Mouse (Mus musculus) thymus, adult 2 months (tissue): ENCODE results near the gene Rbms3. TPM values are rescaled to one million over a fixed set of nuclear protein-coding genes. Genes with fewer than 3 reads are reported as not detected.

Source experiments
- DNase-seq: peaks from one replicate; pipeline ENCODE4 v3.0.0; 2021
- H3K27ac ChIP-seq: fragments of 200-500 bp; 2 replicates; pipeline ENCODE4 v1.5.1; 2012; ENCODE audit warnings: low read length, control low read depth; ENCODE audit not compliant: control insufficient read depth, insufficient read depth
- H3K27me3 ChIP-seq: fragments of 200-500 bp; 2 replicates; pipeline ENCODE4 v1.6.1; 2012; ENCODE audit warnings: mild to moderate bottlenecking, low read length, moderate library complexity, mixed read lengths; ENCODE audit not compliant: control insufficient read depth, insufficient read depth
- H3K36me3 ChIP-seq: fragments of 200-500 bp; 2 replicates; pipeline ENCODE4 v1.6.1; 2012; ENCODE audit warnings: mild to moderate bottlenecking, low read length, moderate library complexity; ENCODE audit not compliant: control insufficient read depth, insufficient read depth
- H3K4me1 ChIP-seq: fragments of 200-500 bp; replicated peaks from 2 replicates; pipeline ENCODE4 v1.6.1; 2012; ENCODE audit warnings: low read length; ENCODE audit not compliant: control insufficient read depth, insufficient read depth
- H3K4me3 ChIP-seq: fragments of 200-500 bp; 2 replicates; pipeline ENCODE4 v1.5.1; 2012; ENCODE audit warnings: mild to moderate bottlenecking, low read length, control low read depth, moderate library complexity; ENCODE audit not compliant: control insufficient read depth, insufficient read depth
- CTCF ChIP-seq: fragments of 200-500 bp; IDR thresholded peaks from 2 replicates; pipeline ENCODE4 v1.5.1; 2012; ENCODE audit warnings: mild to moderate bottlenecking, control low read depth, low read length, moderate library complexity, borderline replicate concordance; ENCODE audit not compliant: control insufficient read depth, poor library complexity, insufficient read depth; ENCODE audit errors: extremely low read depth
- POLR2A ChIP-seq: fragments of 200-500 bp; IDR thresholded peaks from 2 replicates; pipeline ENCODE4 v1.6.1; 2012; ENCODE audit warnings: mild to moderate bottlenecking, low read length, control low read depth, moderate library complexity; ENCODE audit not compliant: control insufficient read depth, poor library complexity, insufficient read depth; ENCODE audit errors: extremely low read depth
- WGBS: fragments of 180-500 bp; shearing (Covaris S2); methylation state at CpG from one replicate; pipeline ENCODE4 v1.1.7; 2018; 5-methylcytosine and 5-hydroxymethylcytosine counted together
- polyA plus RNA-seq: library from polyadenylated mRNA; depleted of rRNA; stranded (reverse); fragments of >200 nt; gene quantifications from 2 replicates; pipeline ENCODE4 v1.2.3, GENCODE M21; 2012

Rbms3 gene
- polyA plus RNA-seq, 1 experiment, result 10.9 TPM

DNA sequence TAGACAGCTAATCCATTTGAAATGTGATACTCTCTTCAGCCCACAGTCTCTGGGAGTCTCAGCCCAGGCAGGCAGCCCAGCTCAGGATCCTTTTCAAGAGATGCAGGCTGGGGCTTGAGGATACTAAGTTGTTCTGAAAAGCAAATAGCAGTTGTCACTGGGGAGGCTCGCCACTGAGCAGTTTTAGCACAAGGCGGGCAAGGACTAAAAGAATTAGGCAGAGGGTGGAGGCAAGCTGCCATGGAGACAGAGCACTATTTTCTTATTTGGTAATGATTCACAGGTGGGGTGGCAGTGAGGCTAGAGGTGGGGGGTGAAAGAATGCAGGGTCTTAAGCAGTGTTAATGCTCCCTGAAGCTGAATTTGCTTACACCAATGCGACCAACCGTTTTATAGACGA lies 249.6 kb downstream of the Rbms3 start:
- Histone ChIP-seq H3K36me3 (no peaks in the 10 kb centered on the region), H3K4me3 (no peak overlapping the region), H3K27ac (no peak overlapping the region), H3K4me1 (no peaks in the 10 kb centered on the region), H3K27me3 (no peaks in the 10 kb centered on the region)
- WGBS, result 80% methylated on average over 5 of the region's 5 CpGs
- TF ChIP-seq POLR2A (no peak), CTCF (no peak)
- no peak for DNase-seq

DNA sequence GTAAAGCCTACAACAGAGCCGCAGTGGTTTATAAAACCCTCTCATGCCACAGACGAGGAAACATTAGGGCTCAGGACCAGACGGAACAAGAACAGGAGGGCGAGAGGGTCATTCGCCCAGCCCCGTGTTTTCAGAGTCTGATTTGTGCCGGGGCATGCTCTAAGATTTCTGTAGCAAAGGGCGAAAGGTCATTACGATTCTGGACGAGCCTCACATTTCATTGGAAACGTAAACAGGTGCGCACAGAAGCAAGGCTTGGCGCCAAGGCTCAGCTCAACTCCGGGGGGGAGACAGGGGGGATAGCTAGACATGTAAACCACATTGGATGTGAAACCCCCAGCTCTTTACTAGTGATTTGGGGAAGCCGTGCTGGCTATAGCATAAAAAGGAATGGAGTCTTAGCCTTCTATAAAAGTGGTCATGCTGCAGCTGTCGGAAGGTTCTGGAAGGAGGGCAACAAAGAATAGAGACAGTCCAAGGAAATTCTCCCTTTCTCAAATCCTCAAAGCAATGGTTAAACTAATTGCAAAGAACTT lies 250.2 kb downstream of the Rbms3 start:
- TF ChIP-seq CTCF, result no peak
- no peak for TF ChIP-seq POLR2A

DNA sequence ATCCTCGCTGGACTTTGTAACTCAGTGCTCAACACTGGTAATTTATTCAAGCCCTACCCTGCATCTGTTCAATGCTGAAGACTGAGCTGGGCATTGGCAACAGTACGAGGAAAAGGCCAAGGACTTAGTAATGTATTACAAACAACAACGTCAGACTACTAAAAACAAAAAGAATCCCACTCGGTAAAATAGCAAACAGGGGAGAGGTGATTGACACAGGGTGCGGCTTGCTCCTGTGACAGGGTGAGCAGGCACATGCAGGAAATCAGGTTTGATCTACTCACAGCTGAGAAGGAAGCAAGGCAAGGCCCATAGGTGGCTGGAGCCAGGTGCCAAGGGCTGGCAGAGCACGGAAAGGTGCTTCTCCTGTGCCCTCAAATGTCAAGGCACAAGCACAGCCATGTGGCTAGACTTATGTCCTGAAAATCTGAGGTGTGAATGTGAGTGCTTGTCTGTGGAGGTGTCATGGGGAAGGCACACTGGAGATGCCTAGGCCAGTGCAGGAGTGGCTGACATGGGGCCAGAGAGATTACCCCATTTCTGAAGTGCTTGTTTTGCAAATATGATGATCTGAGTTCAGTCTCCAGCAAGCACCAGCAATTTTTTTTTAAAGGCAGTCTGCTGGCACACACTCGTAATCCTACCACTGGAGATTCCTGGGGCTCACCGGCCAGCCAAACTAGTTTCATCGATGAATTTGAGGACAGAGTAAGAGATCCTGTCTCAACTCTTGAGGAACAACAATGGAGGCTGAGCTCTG lies 251.4 kb downstream of the Rbms3 start:
- Histone ChIP-seq H3K27ac (no peak overlapping the region), H3K4me3 (no peak overlapping the region), H3K27me3 (no peaks in the 10 kb centered on the region), H3K4me1 (no peaks in the 10 kb centered on the region), H3K36me3 (no peaks in the 10 kb centered on the region)
- TF ChIP-seq POLR2A, result no peak
- no peak for TF ChIP-seq CTCF
- WGBS, result 83% methylated on average over 9 of the region's 9 CpGs
- DNase-seq, result no peak

More for the DNA sequence above, 250.2 kb downstream of the Rbms3 start:
- no peaks in the 10 kb centered on the region for H3K27me3 ChIP-seq
- no peaks in the 10 kb centered on the region for H3K36me3 ChIP-seq
- no peak overlapping the region for H3K27ac ChIP-seq
- H3K4me1 ChIP-seq, result no peaks in the 10 kb centered on the region
- H3K4me3 ChIP-seq, result no peak overlapping the region
- no peak for DNase-seq
- 88% methylated on average over 16 of the region's 16 CpGs for WGBS

DNA sequence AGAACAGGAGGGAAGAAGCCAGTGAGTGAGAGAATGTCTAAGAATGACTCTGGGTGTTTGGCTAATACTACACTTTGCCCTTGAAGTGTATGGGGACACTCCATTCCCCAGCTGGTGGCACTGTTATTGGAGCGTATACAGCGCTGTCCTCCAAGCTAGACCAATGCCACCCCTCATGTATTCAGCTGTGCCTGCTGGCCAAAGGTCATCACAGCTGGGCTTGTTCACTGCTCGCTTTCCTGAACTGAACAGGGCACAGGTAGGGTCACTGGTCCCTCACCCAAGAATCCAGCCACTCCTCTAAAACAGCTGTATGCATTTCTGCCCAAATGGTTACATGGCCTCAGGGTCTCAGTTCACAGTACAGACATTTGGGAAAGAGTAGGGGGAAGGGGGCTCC lies 253.9 kb downstream of the Rbms3 start:
- Histone ChIP-seq H3K4me1 (no peaks in the 10 kb centered on the region), H3K36me3 (no peaks in the 10 kb centered on the region), H3K27me3 (no peaks in the 10 kb centered on the region), H3K27ac (no peak overlapping the region), H3K4me3 (no peak overlapping the region)
- TF ChIP-seq CTCF, result no peak
- no peak for TF ChIP-seq POLR2A
- no peak for DNase-seq
- 95% methylated on average over 3 of the region's 3 CpGs for WGBS

DNA sequence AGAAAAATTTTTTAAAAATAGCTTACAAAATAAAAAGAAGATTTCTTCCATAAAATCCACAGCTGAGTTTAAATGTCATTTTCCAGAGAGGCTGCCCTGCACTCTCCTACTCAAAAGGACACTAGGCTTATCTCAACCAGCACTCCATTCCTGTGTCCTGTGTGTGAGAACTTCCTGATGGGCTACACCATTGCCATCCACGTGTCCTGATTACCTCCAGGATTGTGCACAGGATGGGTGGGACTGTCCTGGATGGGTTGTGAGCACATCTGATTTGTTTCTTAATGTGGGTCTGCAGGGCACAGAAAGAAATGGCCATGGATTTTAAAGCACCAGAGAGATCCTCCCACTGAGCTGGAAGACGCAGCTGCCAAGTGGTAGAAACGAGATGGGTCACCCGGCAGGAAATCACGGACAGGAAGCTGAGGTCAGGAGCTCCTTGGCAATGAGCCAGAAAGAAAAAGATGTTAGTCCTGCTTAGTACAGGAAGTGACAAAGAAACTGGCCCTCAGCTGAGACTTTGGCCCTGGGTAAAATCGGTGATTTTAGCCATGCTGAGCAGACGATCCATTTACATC lies 256.5 kb downstream of the Rbms3 start:
- WGBS, result 21% methylated on average over 7 of the region's 7 CpGs
- H3K27ac ChIP-seq, result no peak overlapping the region
- H3K36me3 ChIP-seq, result no peaks in the 10 kb centered on the region
- no peaks in the 10 kb centered on the region for H3K4me1 ChIP-seq
- no peaks in the 10 kb centered on the region for H3K27me3 ChIP-seq
- no peak for DNase-seq
- no peak for TF ChIP-seq CTCF
- TF ChIP-seq POLR2A, result no peak
- H3K4me3 ChIP-seq, result no peak overlapping the region

DNA sequence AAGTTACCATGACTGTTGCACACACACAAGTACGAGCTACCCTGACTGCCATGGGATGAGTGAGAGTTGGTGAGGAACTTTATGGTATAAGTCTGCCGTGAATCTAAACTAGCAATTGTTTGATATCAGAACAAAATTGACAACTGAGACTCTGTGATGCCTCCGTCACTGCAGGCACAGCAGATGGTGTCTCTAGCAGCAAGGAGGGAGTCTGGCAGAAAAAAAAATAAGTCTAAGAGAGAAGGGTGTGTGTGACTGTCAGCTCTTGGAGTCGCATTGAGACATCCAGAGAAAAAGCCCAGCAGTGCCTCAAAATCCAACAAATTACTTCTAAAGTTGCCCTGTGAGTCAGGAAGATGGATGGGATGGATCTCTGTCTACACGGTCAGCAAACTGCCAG lies 257.7 kb downstream of the Rbms3 start:
- DNase-seq, result no peak
- TF ChIP-seq POLR2A (no peak), CTCF (no peak)
- WGBS, result 91% methylated on average over 5 of the region's 5 CpGs
- Histone ChIP-seq H3K27ac (no peak overlapping the region), H3K36me3 (no peaks in the 10 kb centered on the region), H3K4me3 (no peak overlapping the region), H3K4me1 (no peaks in the 10 kb centered on the region), H3K27me3 (no peaks in the 10 kb centered on the region)
